Mouse (Mus musculus) E14TG2a.4 (cell line): ENCODE results near the gene Myh1.

Experiments used
- CTCF ChIP-seq: conservative IDR thresholded peaks from 2 replicates; pipeline ENCODE4 v1.5.1; 2014; ENCODE audit warnings: low read length
- NANOG ChIP-seq: IDR thresholded peaks from 2 replicates; pipeline ENCODE4 v1.6.1; 2014; ENCODE audit warnings: borderline replicate concordance, low read length, mixed read lengths
- POU5F1 ChIP-seq: IDR thresholded peaks from 2 replicates; pipeline ENCODE4 v1.6.1; 2014; ENCODE audit warnings: low read length, borderline replicate concordance

- no peak for TF ChIP-seq CTCF
- TF ChIP-seq POU5F1, result no peak
- no peak for TF ChIP-seq NANOG
These were observed 36.2 kb upstream of the Myh1 start for GRCm38 (mm10) chr11:67163701-67164100.
